Mouse (Mus musculus) myocyte (in vitro differentiated cells): Measurements from ENCODE around the gene Asap2.

Source experiments
- CEBPB ChIP-seq: IDR thresholded peaks from 2 replicates; pipeline ENCODE4 v1.6.1; 2011; ENCODE audit warnings: mild to moderate bottlenecking, moderate library complexity; ENCODE audit not compliant: poor library complexity, insufficient read depth, severe bottlenecking
- E2F4 ChIP-seq: IDR thresholded peaks from one replicate; pipeline ENCODE4 v1.6.1; 2011; ENCODE audit warnings: mild to moderate bottlenecking, control low read depth, moderate library complexity; ENCODE audit not compliant: insufficient read depth
- MYOD1 ChIP-seq, 3 experiments: IDR thresholded peaks; one replicate each; pipeline ENCODE4 v1.6.1; 2011; ENCODE audit warnings: control low read depth in 2 of 3, low read depth in 2 of 3, mild to moderate bottlenecking in 2 of 3, moderate library complexity in 1 of 3; ENCODE audit not compliant: insufficient read length in 2 of 3, control insufficient read depth in 1 of 3
- POLR2A ChIP-seq: IDR thresholded peaks from one replicate; pipeline ENCODE4 v1.6.1; 2011; ENCODE audit warnings: low read depth, mild to moderate bottlenecking, control low read depth, moderate library complexity; ENCODE audit not compliant: insufficient read length
- POLR2AphosphoS2 ChIP-seq: IDR thresholded peaks from one replicate; pipeline ENCODE4 v1.6.1; 2011; ENCODE audit warnings: low read depth, control low read depth; ENCODE audit not compliant: insufficient read length
- TCF12 ChIP-seq: IDR thresholded peaks from one replicate; pipeline ENCODE4 v1.6.1; 2011; ENCODE audit warnings: mild to moderate bottlenecking, control low read depth; ENCODE audit not compliant: poor library complexity, insufficient read depth, severe bottlenecking
- USF1 ChIP-seq: IDR thresholded peaks from one replicate; pipeline ENCODE4 v1.6.1; 2011; ENCODE audit warnings: low read depth, mild to moderate bottlenecking, control low read depth, moderate library complexity

DNA sequence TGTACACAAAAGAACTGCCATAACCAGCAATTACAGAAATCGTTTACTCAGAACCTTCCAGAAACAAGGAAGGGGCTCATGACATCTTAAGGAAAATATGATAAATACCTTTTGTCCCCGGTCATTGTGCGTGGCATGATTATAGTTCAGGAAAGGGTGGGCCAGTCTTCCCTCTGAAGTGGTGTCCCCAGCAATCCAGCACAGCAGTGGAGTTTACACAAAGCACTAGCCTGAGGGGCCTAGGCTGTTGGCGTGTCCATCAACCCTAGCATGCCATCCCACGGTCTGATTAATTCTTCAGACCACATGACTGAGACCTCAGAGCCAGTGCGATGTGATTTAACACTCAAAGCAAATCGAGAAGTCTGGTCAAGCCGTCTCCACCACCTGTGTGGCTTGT, 235.1 kb downstream of the Asap2 start:
- TF ChIP-seq MYOD1 (IDR thresholded peaks at IDR 0.05; ENCODE audit: control insufficient read depth in 1 of 3, insufficient read length in 2 of 3, low read depth in 2 of 3): no peak
- no peak for TF ChIP-seq POLR2A
- TF ChIP-seq USF1: no peak
- TF ChIP-seq CEBPB: no peak
- TF ChIP-seq POLR2AphosphoS2: no peak
- TF ChIP-seq E2F4: no peak
- TF ChIP-seq TCF12: no peak
